Mouse (Mus musculus) heart, adult 2 months (tissue): ENCODE data around the gene Zfp618.

Experiments used
- EP300 ChIP-seq: fragments of 200-500 bp; IDR thresholded peaks from 2 replicates; pipeline ENCODE4 v1.6.1; 2011; ENCODE audit warnings: low read depth, low read length, control low read depth; ENCODE audit not compliant: insufficient read depth
- POLR2A ChIP-seq: fragments of 200-500 bp; IDR thresholded peaks from 2 replicates; pipeline ENCODE4 v1.6.1; 2011; ENCODE audit warnings: mild to moderate bottlenecking, low read depth, low read length, control low read depth; ENCODE audit not compliant: insufficient read depth

GRCm38 (mm10) chr4:63124861-63125466 lies 159.6 kb downstream of the Zfp618 start:
- no peak for TF ChIP-seq POLR2A
- no peak for TF ChIP-seq EP300
